ENCODE assay signal across 16 mouse cellular contexts in the genomic region with DNA sequence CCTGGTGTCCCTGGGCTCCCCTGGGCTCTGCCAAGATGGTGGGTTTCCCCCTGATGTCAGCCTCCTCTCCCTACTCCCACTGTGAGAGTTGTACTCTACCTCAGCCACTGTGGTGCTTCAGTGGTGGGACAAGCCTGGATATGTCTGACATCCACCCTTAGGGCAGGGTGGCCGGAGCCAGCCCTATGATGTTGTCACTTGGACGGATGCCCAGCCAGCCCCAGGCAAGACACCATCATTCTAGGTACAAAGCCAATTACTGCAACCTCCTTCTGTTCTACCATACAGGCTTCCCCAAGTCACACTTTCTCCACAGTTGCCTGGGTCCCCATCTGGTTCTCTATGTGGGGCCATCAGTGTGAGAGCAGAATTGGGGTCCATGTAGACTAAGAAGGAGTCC.
DNase-seq lines count a peak whose midpoint lies in the region; ATAC-seq lines count a peak whose summit lies in the region.
"Had no signal": no experiment of that assay in that cellular context is flagged by ENCODE, and none has a peak within 500 bp of the region (broad histone marks: within the 10 kb centered on the region; RNA-seq: fewer than 3 reads in every experiment).

No protein-coding gene starts in this region.

- no peaks in the 10 kb centered on the region for H3K36me3 ChIP-seq in forebrain, embryonic 13.5 days (ENCODE audit: poor library complexity, severe bottlenecking)
- H3K36me3 ChIP-seq in forebrain, embryonic 14.5 days (ENCODE audit: control insufficient read depth, insufficient read depth, low read length): no peaks in the 10 kb centered on the region
- H3K36me3 ChIP-seq: midbrain, embryonic 13.5 days had no signal

- no peaks in the 10 kb centered on the region for H3K9me3 ChIP-seq in forebrain, embryonic 13.5 days (replicated peaks)
- no peaks in the 10 kb centered on the region for H3K9me3 ChIP-seq in forebrain, embryonic 14.5 days (replicated peaks; ENCODE audit: control insufficient read depth, low read length)
- H3K9me3 ChIP-seq: midbrain, embryonic 13.5 days had no signal

- H3K4me1 ChIP-seq in forebrain, embryonic 13.5 days: peaks cover 9% of the 10 kb centered on the region; the same call in 1 of the 2 replicates
- H3K4me1 ChIP-seq in forebrain, embryonic 14.5 days (ENCODE audit: control insufficient read depth, insufficient read depth, low read length): no peaks in the 10 kb centered on the region

- H3K4me3 ChIP-seq in forebrain, embryonic 13.5 days: no peak overlapping the region
- no peak overlapping the region for H3K4me3 ChIP-seq in forebrain, embryonic 14.5 days (ENCODE audit: low read depth, low read length)
- H3K4me3 ChIP-seq: gastrocnemius, adult 2 months; heart, adult 2 months; midbrain, embryonic 13.5 days had no signal

- H3K27ac ChIP-seq in forebrain, embryonic 13.5 days: no peak overlapping the region
- H3K27ac ChIP-seq in forebrain, embryonic 14.5 days (ENCODE audit: low read depth, low read length): no peak overlapping the region
- H3K27ac ChIP-seq: gastrocnemius, adult 2 months; heart, adult 2 months; midbrain, embryonic 13.5 days had no signal

- no peak overlapping the region for H3K4me2 ChIP-seq in forebrain, embryonic 13.5 days
- no peak overlapping the region for H3K4me2 ChIP-seq in forebrain, embryonic 14.5 days (ENCODE audit: low read length)
- H3K4me2 ChIP-seq: midbrain, embryonic 13.5 days had no signal

- 66% methylated on average over 2 of the region's 2 CpGs for WGBS in forebrain, embryonic 13.5 days
- 70% methylated on average over 2 of the region's 2 CpGs for WGBS in forebrain, embryonic 14.5 days

- DNase-seq in forebrain, embryonic 14.5 days (ENCODE audit: low spot score): no peak
- DNase-seq in lung, postnatal 4 days: peak; percentile 20 to 40
- DNase-seq in lung, adult 18-20 months: no peak
- peak; percentile 56 for DNase-seq in cerebellum, adult 11 months
- DNase-seq in cerebellum, postnatal 25 days: peak; percentile 75 to 80
- no peak for DNase-seq in frontal cortex, postnatal 10 days (ENCODE audit: low spot score in 2 of 2)
- DNase-seq: gastrocnemius, adult 2 months; heart, adult 2 months; kidney, adult 8-10 months; kidney, postnatal 36 days; liver; lung, adult 2 months; right cerebral cortex, postnatal 4 days had no signal

- peaks cover 35% of the 10 kb centered on the region for H3K27me3 ChIP-seq in forebrain, embryonic 13.5 days
- 0 out of 2 replicates have a peak, but pooled peaks cover 3% of the 10 kb centered on the region for H3K27me3 ChIP-seq in forebrain, embryonic 14.5 days (replicated peaks; ENCODE audit: control insufficient read depth, insufficient read depth, low read length)

- H3K9ac ChIP-seq in forebrain, embryonic 13.5 days: no peak overlapping the region
- H3K9ac ChIP-seq in forebrain, embryonic 14.5 days (ENCODE audit: low read length): no peak overlapping the region
- H3K9ac ChIP-seq: midbrain, embryonic 13.5 days had no signal

- peak; percentile 21; the same call in 1 of the 2 replicates for ATAC-seq in forebrain, embryonic 13.5 days
- ATAC-seq in forebrain, embryonic 14.5 days: no peak
- ATAC-seq in granulocyte monocyte progenitor cell, adult 5-6 weeks (replicated peaks; ENCODE audit: poor library complexity, severe bottlenecking): no peak
- ATAC-seq: midbrain, embryonic 13.5 days had no signal

Comparison
In these comparisons a context has a peak if more than half of its experiments do, and no peak if none do; other contexts are left out.
1. DNase-seq: peak in lung, postnatal 4 days (2 of 2), cerebellum, adult 11 months (single experiment) and cerebellum, postnatal 25 days (2 of 2); none in forebrain, embryonic 14.5 days (single experiment), lung, adult 18-20 months (0 of 2) and frontal cortex, postnatal 10 days (0 of 2).